Mouse (Mus musculus): ENCODE data around the gene Hes5. TPM values are rescaled to one million over a fixed set of nuclear protein-coding genes. Genes with fewer than 3 reads are reported as not detected.
A peak's percentile ranks its signal among the peaks of the same experiment; 100 is the strongest.

Gene Hes5
- polyA plus RNA-seq, 2 experiments, result 0.04 TPM; not detected in 1

DNA sequence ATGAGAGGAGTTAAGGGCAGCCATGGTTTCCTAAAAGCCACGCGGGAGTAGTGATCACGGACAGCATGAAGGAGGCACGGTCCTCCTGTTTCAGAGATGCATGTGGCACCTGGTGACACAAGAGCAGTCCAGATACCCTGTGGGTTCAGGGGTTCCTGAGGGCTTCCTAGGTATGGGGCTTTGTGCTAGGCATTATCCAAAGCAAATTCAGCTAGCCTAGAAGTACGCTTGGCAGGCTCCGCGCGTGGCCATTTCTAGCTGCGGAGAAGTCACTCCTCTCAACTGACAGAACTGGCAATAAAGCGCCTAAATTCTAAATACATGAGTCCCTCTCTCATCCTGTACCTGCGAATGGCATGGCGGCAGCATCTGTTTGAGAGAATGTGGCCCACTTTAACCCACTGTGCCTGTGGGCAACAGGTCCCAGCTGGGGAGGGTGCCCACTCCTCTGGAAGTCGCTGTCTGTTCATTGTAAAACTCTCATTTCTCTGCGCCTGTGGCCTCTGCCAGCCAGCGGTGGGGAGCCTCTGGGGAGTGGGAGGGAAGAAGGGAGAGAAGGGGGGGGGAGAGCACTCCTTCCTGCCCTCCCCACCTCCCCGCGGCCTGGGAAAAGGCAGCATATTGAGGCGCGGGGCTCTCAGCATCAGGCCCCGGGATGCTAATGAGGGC is 568 bp upstream of the Hes5 start:
- H3K27me3 ChIP-seq (ENCODE audit: control insufficient read depth, insufficient read depth, low read length), result peaks cover 77% of the 10 kb centered on the region
- peak overlapping the region; percentile 6 for H3K4me2 ChIP-seq (ENCODE audit: low read depth)
- peak overlapping the region in 1 of 2 experiments; percentile 11; a peak in 2 of 4 replicates for H3K4me3 ChIP-seq (ENCODE audit: insufficient read depth in 1 of 2, low read depth in 2 of 2, low read length in 2 of 2)
- peaks cover 2 to 6% of the 10 kb centered on the region in 2 experiments for H3K4me1 ChIP-seq (replicated peaks; ENCODE audit: control insufficient read depth in 2 of 2, insufficient read depth in 2 of 2, low read length in 1 of 2)
- no peaks in the 10 kb centered on the region for H3K9me3 ChIP-seq (ENCODE audit: control insufficient read depth, low read length)
- no peak for DNase-seq (ENCODE audit: low read depth in 3 of 3, low spot score in 3 of 3)
- no peak overlapping the region for H3K27ac ChIP-seq
- TF ChIP-seq CTCF (IDR thresholded peaks at IDR 0.05; ENCODE audit: low read depth), result no peak
- no peak for TF ChIP-seq EP300 (IDR thresholded peaks at IDR 0.05; ENCODE audit: low read depth)
- WGBS (ENCODE audit: insufficient replicate concordance), result 21% methylated on average over 20 of the region's 20 CpGs
- H3K9ac ChIP-seq (replicated peaks), result no peak overlapping the region
- no peaks in the 10 kb centered on the region; the same call in 1 of the 2 replicates for H3K36me3 ChIP-seq (replicated peaks; ENCODE audit: control insufficient read depth, insufficient read depth, low read depth)
- ATAC-seq (ENCODE audit: insufficient read depth), result no peak

DNA sequence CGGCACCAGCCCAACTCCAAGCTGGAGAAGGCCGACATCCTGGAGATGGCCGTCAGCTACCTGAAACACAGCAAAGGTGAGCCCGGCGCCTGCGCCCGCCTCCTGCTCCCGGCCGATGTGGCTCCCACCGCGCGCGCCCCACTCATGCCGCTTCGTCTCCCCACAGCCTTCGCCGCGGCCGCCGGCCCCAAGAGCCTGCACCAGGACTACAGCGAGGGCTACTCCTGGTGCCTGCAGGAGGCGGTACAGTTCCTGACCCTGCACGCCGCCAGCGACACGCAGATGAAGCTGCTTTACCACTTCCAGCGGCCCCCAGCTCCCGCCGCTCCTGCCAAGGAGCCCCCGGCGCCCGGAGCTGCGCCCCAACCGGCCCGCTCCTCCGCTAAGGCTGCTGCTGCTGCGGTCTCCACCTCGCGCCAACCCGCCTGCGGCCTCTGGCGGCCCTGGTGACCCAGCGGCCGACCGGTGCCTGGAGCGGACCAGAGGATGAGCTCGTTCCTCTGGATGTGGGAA is 559 bp downstream of the Hes5 start:
- no peaks in the 10 kb centered on the region for H3K9me3 ChIP-seq (ENCODE audit: control insufficient read depth, low read length)
- peaks cover 70% of the 10 kb centered on the region for H3K27me3 ChIP-seq (ENCODE audit: control insufficient read depth, insufficient read depth, low read length)
- H3K27ac ChIP-seq, result no peak overlapping the region
- H3K4me3 ChIP-seq (ENCODE audit: insufficient read depth in 1 of 2, low read depth in 2 of 2, low read length in 2 of 2), result peak overlapping the region in 1 of 2 experiments; percentile 11; a peak in 1 of 4 replicates
- peaks cover 8 to 17% of the 10 kb centered on the region in 2 experiments for H3K4me1 ChIP-seq (replicated peaks; ENCODE audit: control insufficient read depth in 2 of 2, insufficient read depth in 2 of 2, low read length in 1 of 2)
- peaks cover 5% of the 10 kb centered on the region for H3K36me3 ChIP-seq (replicated peaks; ENCODE audit: control insufficient read depth, insufficient read depth, low read depth)
- no peak for DNase-seq (ENCODE audit: low read depth in 3 of 3, low spot score in 3 of 3)
- WGBS (ENCODE audit: insufficient replicate concordance), result 1% methylated on average over 47 of the region's 47 CpGs
- peak overlapping the region; percentile 6 for H3K4me2 ChIP-seq (ENCODE audit: low read depth)
- no peak for ATAC-seq (ENCODE audit: insufficient read depth)
- H3K9ac ChIP-seq (replicated peaks), result no peak overlapping the region
- TF ChIP-seq CTCF (IDR thresholded peaks at IDR 0.05; ENCODE audit: low read depth), result peak; percentile 26; the same call in 1 of the 2 replicates
- no peak for TF ChIP-seq EP300 (IDR thresholded peaks at IDR 0.05; ENCODE audit: low read depth)

DNA sequence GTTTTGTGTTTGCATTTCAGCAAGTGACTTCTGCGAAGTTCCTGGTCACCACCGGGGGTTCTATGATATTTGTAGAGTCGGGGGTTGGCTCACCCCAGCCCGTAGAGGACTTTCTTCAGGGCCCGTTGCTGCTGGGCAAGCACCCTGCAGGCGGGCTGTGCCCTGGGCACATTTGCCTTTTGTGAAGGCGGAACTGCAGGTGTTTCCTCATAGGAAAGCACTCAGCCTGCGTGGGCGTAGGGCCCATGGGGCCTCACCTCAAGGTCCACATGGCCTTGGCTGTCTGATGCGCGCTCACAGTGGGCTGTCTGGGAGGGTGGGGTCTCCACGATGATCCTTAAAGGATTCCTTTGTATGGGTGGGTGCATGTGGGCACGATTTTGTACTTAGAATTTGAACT is 1.2 kb downstream of the Hes5 start:
- 19% methylated on average over 13 of the region's 13 CpGs for WGBS (ENCODE audit: insufficient replicate concordance)
- DNase-seq (ENCODE audit: low read depth in 3 of 3, low spot score in 3 of 3) (no peak), ATAC-seq (ENCODE audit: insufficient read depth) (no peak)
- Histone ChIP-seq H3K4me2 (ENCODE audit: low read depth) (no peak overlapping the region), H3K4me1 (replicated peaks; ENCODE audit: control insufficient read depth in 2 of 2, insufficient read depth in 2 of 2, low read length in 1 of 2) (peaks cover 11 to 18% of the 10 kb centered on the region in 2 experiments), H3K27me3 (ENCODE audit: control insufficient read depth, insufficient read depth, low read length) (peaks cover 66% of the 10 kb centered on the region), H3K36me3 (replicated peaks; ENCODE audit: control insufficient read depth, insufficient read depth, low read depth) (peaks cover 11% of the 10 kb centered on the region), H3K4me3 (ENCODE audit: insufficient read depth in 1 of 2, low read depth in 2 of 2, low read length in 2 of 2) (peak overlapping the region in 1 of 2 experiments; percentile 1; a peak in 1 of 4 replicates), H3K27ac (no peak overlapping the region), H3K9ac (replicated peaks) (no peak overlapping the region), H3K9me3 (ENCODE audit: control insufficient read depth, low read length) (no peaks in the 10 kb centered on the region)
- TF ChIP-seq CTCF (IDR thresholded peaks at IDR 0.05; ENCODE audit: low read depth) (no peak), EP300 (IDR thresholded peaks at IDR 0.05; ENCODE audit: low read depth) (no peak)

DNA sequence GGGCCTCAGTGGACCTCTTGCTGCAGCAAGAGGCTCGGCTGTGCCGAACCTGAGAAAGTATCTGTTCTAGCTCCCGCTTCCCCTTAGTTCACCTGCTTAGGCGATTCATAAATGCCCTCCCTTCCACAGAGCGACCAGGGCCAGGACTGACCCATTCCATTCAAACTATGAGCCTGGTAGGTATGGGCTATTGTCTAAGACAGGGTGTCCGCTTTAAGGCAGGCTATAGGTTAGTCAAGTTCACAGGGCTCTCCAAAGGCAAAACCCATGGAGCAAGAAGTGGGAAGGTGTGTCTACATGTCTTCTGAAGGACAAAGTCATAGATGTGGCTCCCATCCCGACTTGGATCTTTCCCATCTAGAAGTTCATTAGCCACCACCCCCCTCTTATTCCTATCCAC is 2.0 kb downstream of the Hes5 start:
- peaks cover 11 to 18% of the 10 kb centered on the region in 2 experiments for H3K4me1 ChIP-seq (replicated peaks; ENCODE audit: control insufficient read depth in 2 of 2, insufficient read depth in 2 of 2, low read length in 1 of 2)
- no peak for TF ChIP-seq CTCF (IDR thresholded peaks at IDR 0.05; ENCODE audit: low read depth)
- TF ChIP-seq EP300 (IDR thresholded peaks at IDR 0.05; ENCODE audit: low read depth), result no peak
- H3K9me3 ChIP-seq (ENCODE audit: control insufficient read depth, low read length), result no peaks in the 10 kb centered on the region
- no peak overlapping the region for H3K27ac ChIP-seq
- DNase-seq (ENCODE audit: low read depth in 3 of 3, low spot score in 3 of 3), result no peak
- no peak for ATAC-seq (ENCODE audit: insufficient read depth)
- peaks cover 18% of the 10 kb centered on the region for H3K36me3 ChIP-seq (replicated peaks; ENCODE audit: control insufficient read depth, insufficient read depth, low read depth)
- H3K27me3 ChIP-seq (ENCODE audit: control insufficient read depth, insufficient read depth, low read length), result peaks cover 58% of the 10 kb centered on the region
- no peak overlapping the region for H3K4me2 ChIP-seq (ENCODE audit: low read depth)
- H3K4me3 ChIP-seq (ENCODE audit: insufficient read depth in 1 of 2, low read depth in 2 of 2, low read length in 2 of 2), result no peak overlapping the region
- 68% methylated on average over 7 of the region's 7 CpGs for WGBS (ENCODE audit: insufficient replicate concordance)
- H3K9ac ChIP-seq (replicated peaks), result no peak overlapping the region

DNA sequence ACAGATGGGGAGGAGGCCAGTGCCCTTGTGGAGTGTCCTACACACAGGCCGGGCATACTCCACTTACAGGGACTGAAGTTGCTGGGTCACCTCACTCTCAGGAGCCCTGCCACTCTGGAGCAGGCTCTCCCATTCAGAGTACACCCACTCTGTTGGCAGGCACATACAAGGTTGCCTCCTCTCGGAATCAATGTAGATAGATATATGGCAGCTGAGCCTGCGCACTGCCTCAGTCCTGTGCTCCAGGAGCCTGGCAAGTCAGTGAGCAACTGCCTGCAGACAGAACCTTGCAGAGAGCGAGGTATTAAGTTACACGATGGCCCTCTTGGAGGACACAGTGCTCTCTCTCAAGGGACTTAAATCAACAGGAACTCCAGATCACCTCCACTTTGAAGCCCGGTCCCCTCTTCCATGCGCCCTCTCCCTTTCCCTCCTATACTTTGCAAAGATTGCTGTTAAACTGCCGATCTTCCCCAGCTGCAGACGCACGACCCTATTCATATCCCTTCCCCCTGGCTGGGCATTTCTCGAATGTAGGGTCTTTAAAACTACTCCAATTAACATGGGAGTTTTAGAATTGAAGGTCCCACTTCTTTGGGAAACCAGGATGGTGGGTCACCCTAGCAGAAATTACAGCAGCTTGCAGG is 2.6 kb downstream of the Hes5 start:
- DNase-seq (ENCODE audit: low read depth in 3 of 3, low spot score in 3 of 3), result no peak
- peaks cover 22% of the 10 kb centered on the region for H3K36me3 ChIP-seq (replicated peaks; ENCODE audit: control insufficient read depth, insufficient read depth, low read depth)
- peak overlapping the region; percentile 92 to 93 for H3K4me3 ChIP-seq (ENCODE audit: insufficient read depth in 1 of 2, low read depth in 2 of 2, low read length in 2 of 2)
- WGBS (ENCODE audit: insufficient replicate concordance), result 48% methylated on average over 11 of the region's 11 CpGs
- no peaks in the 10 kb centered on the region for H3K9me3 ChIP-seq (ENCODE audit: control insufficient read depth, low read length)
- no peak overlapping the region for H3K27ac ChIP-seq
- H3K4me1 ChIP-seq (replicated peaks; ENCODE audit: control insufficient read depth in 2 of 2, insufficient read depth in 2 of 2, low read length in 1 of 2), result peaks cover 11 to 18% of the 10 kb centered on the region in 2 experiments
- TF ChIP-seq EP300 (IDR thresholded peaks at IDR 0.05; ENCODE audit: low read depth), result no peak
- TF ChIP-seq CTCF (IDR thresholded peaks at IDR 0.05; ENCODE audit: low read depth), result no peak
- H3K9ac ChIP-seq (replicated peaks), result peak overlapping the region; percentile 48
- ATAC-seq (ENCODE audit: insufficient read depth), result no peak
- peak overlapping the region; percentile 96 for H3K4me2 ChIP-seq (ENCODE audit: low read depth)
- H3K27me3 ChIP-seq (ENCODE audit: control insufficient read depth, insufficient read depth, low read length), result peaks cover 52% of the 10 kb centered on the region
